Mouse (Mus musculus) lung, embryonic 14.5 days (tissue): ENCODE results near the gene Lctl. TPM values are rescaled to one million over a fixed set of nuclear protein-coding genes. Genes with fewer than 3 reads are reported as not detected.
A peak's percentile ranks its signal among the peaks of the same experiment; 100 is the strongest.
"Not testable (repeated sequence)": the region's sequence is repeated elsewhere in the genome, so short reads cannot be mapped to it uniquely, and the experiment has no call there.

Experiments
- ATAC-seq: fragments of 200-750 bp; cut with Nextera tagmentation; 2 replicates; pipeline ENCODE4 v1.8.0; 2017; ENCODE audit warnings: mild to moderate bottlenecking, moderate TSS enrichment, moderate library complexity; ENCODE audit not compliant: insufficient read depth
- DNase-seq: peaks from one replicate; pipeline ENCODE4 v3.0.0-alpha.2; 2015
- H3K27ac ChIP-seq: fragments of 300-500 bp; sonication (generic); 2 replicates; pipeline ENCODE4 v1.5.1; 2014; ENCODE audit warnings: low read depth, mild to moderate bottlenecking, moderate library complexity
- H3K27me3 ChIP-seq: fragments of 300-500 bp; sonication (generic); 2 replicates; pipeline ENCODE4 v1.6.1; 2014; ENCODE audit warnings: low read length, control low read depth; ENCODE audit not compliant: insufficient read depth
- H3K36me3 ChIP-seq: fragments of 300-500 bp; sonication (generic); 2 replicates; pipeline ENCODE4 v1.6.1; 2014; ENCODE audit warnings: control low read depth; ENCODE audit not compliant: insufficient read depth
- H3K4me1 ChIP-seq: fragments of 300-500 bp; sonication (generic); 2 replicates; pipeline ENCODE4 v1.6.1; 2014; ENCODE audit warnings: antibody characterized with exemption, control low read depth; ENCODE audit not compliant: insufficient read depth
- H3K4me2 ChIP-seq: fragments of 300-500 bp; sonication (generic); 2 replicates; pipeline ENCODE4 v1.6.1; 2014; ENCODE audit warnings: mild to moderate bottlenecking
- H3K4me3 ChIP-seq: fragments of 300-500 bp; sonication (generic); 2 replicates; pipeline ENCODE4 v1.5.1; 2014; ENCODE audit warnings: low read depth, low read length
- H3K9ac ChIP-seq: fragments of 300-500 bp; sonication (generic); 2 replicates; pipeline ENCODE4 v1.6.1; 2014
- H3K9me3 ChIP-seq: fragments of 300-500 bp; sonication (generic); 2 replicates; pipeline ENCODE4 v1.6.1; 2016; ENCODE audit warnings: low read depth, low read length, control low read depth
- CTCF ChIP-seq: IDR thresholded peaks from 2 replicates; pipeline ENCODE4 v1.5.1; 2016; ENCODE audit warnings: antibody characterized with exemption, low read depth
- WGBS: fragments of 180-500 bp; shearing (Covaris S2); extraction: QIAGEN DNeasy Blood & Tissue Kit; methylation state at CpG from one replicate; pipeline ENCODE4 v1.1.7; 2014; 5-methylcytosine and 5-hydroxymethylcytosine counted together
- polyA plus RNA-seq: library from polyadenylated mRNA; unstranded; fragments of >200 nt; fragmentation: Nextera tagmentation; extraction: Ambion mirVana; gene quantifications from 2 replicates; pipeline ENCODE4 v1.2.1, GENCODE M21; 2014

Gene Lctl
- polyA plus RNA-seq, 1 experiment from 2014 or later, result 0.13 TPM

DNA sequence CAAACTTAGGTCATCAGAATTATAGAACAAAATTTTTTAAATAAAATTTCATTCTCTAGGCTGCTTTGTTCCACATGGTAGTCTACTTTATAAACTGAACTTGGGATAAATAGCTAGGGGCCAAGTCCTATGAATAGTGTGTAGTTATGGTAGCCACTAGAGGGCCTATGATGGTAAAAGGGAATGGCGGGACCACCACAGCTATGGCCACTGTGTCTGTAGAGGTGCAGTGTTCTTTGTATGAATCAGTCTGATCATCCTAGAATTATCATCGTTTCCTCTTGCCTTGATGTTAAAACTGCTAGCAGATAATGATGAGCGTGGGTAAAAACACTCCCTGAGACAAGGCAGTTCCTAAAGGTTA is 61.6 kb downstream of the Lctl start:
- Histone ChIP-seq H3K9ac (peak overlapping the region; percentile 65), H3K27me3 (no peaks in the 10 kb centered on the region), H3K4me2 (peak overlapping the region; percentile 65), H3K27ac (peak overlapping the region; percentile 87), H3K9me3 (no peaks in the 10 kb centered on the region), H3K36me3 (peaks cover 82% of the 10 kb centered on the region), H3K4me3 (peak overlapping the region; percentile 61), H3K4me1 (peaks cover 6% of the 10 kb centered on the region; the same call in 1 of the 2 replicates)
- WGBS, result 44% methylated on average over 3 of the region's 3 CpGs
- ATAC-seq, result peak; percentile 76
- peak; percentile 58 for TF ChIP-seq CTCF
- peak; percentile 74 for DNase-seq

DNA sequence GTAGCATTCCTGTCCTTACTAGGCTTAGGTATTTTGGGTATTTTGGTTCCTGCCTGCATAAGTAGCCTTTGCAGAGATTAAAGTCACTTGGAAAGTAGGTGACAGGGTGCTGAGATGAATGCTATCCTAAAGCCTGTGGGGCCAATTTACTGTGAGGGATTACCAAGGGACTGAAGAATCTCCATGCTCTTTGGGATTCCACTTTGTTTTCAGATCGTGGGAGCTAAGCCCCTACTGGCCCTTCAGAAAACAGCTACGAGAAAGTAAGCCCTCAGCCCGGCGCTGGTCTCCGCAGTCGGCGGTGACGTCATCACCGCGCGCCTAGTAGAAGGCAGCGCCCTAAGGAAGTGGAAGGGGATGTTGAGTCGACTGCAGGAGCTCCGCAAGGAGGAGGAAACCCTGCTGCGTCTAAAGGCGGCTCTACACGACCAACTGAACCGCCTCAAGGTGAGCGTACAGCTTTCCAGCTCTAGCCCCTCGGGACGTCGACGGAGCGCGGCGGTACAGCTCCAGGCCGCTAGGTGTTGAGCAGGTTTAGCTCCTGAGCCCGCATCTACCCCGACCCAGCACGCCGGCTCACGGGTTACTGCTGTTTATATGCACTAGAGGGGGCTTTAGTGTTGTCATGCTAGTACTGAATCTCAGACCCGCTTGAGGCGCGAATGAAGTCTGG is 62.2 kb downstream of the Lctl start, which contains the start of gene Snapc5:
Snapc5 (plus strand) TSS at position 301 of the 673 bp plus-strand sequence.
- no peaks in the 10 kb centered on the region for H3K9me3 ChIP-seq
- H3K36me3 ChIP-seq, result peaks cover 84% of the 10 kb centered on the region
- peak within 1 kb of the TSS; percentile 65 for H3K9ac ChIP-seq
- peak; percentile 94 for ATAC-seq
- peak; percentile 64 for TF ChIP-seq CTCF
- peak within 1 kb of the TSS; percentile 65 for H3K4me2 ChIP-seq
- DNase-seq, result peak; percentile 98
- H3K4me1 ChIP-seq, result peaks cover 6% of the 10 kb centered on the region; the same call in 1 of the 2 replicates
- peak within 1 kb of the TSS; percentile 87 for H3K27ac ChIP-seq
- H3K4me3 ChIP-seq, result peak within 1 kb of the TSS; percentile 61
- under 1% methylated on average over 35 of the region's 35 CpGs for WGBS
- H3K27me3 ChIP-seq, result no peaks in the 10 kb centered on the region

DNA sequence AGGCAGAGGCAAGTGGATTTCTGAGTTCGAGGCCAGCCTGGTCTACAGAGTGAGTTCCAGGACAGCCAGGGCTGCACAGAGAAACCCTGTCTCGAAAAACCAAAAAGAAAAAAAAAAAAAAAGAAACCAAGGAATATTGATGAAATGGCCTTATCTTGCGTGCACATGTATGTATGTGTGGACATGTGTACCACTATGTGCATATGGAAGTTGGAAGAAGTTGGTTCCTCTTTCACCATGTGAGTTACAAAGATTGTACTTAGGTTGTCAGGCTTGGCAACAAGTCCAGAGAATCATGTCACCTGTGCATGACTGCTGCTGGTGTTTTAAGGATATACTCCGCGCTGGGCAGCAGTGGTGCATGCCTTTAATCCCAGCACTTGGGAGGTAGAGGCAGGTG is 66.3 kb downstream of the Lctl start:
- not testable (repeated sequence) for H3K27ac ChIP-seq, DNase-seq, H3K4me2 ChIP-seq, H3K9me3 ChIP-seq, H3K4me1 ChIP-seq, H3K4me3 ChIP-seq, H3K27me3 ChIP-seq, H3K9ac ChIP-seq, ATAC-seq
- 93% methylated on average over 5 of the region's 5 CpGs for WGBS
- H3K36me3 ChIP-seq, result peaks cover 68% of the 10 kb centered on the region

DNA sequence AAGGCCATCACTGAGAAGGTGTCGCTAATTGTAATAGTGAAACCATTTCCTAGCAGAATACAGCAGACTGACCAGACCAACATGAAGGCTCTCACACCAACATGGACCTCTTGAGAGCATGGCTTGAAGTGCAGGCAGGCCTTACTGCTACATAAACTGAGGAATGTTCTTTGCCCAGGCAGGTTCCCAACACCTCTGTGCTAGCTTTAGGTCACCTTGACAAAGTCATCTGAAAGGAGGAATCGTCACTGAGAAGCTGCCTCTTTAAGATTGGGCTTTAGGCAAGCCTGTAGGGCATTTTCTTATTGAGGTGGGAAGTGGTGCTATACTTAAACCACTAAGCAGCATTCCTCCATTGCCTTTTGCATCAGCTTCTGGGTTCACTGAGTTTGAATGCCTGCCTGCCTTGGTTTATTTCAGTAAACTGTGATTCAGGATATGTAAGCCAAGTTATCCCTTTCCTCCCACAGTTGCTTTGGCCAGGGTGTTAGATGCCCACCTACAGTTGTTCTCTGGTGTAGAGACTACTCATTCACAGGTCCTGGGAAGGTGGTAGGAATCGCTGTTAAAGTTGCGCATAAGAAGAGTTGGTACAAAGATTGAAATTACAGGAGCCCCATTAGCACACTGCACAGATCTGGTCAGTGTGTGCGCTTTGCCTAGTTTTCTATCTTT is 67.4 kb downstream of the Lctl start:
- no peak overlapping the region for H3K9ac ChIP-seq
- no peak overlapping the region for H3K27ac ChIP-seq
- H3K9me3 ChIP-seq, result no peaks in the 10 kb centered on the region
- no peak overlapping the region for H3K4me2 ChIP-seq
- 90% methylated on average over 5 of the region's 5 CpGs for WGBS
- ATAC-seq (no peak), DNase-seq (no peak)
- no peaks in the 10 kb centered on the region for H3K27me3 ChIP-seq
- peaks cover 3% of the 10 kb centered on the region; the same call in 1 of the 2 replicates for H3K4me1 ChIP-seq
- no peak for TF ChIP-seq CTCF
- H3K4me3 ChIP-seq, result no peak overlapping the region
- H3K36me3 ChIP-seq, result peaks cover 70% of the 10 kb centered on the region

Other genes with a start within 250 kb of the Lctl start
- gene Smad6, start 95.1 kb upstream of the Lctl start, polyA plus RNA-seq, result 13.6 and 15.3 TPM in 2 replicates
- gene Zwilch, start 56.0 kb downstream of the Lctl start, polyA plus RNA-seq, result 31.4 and 33.6 TPM in 2 replicates
- 1,349 and 1,368 TPM in 2 replicates for gene Rpl4, start 56.2 kb downstream of the Lctl start, polyA plus RNA-seq
- 23.2 and 24.7 TPM in 2 replicates for gene Snapc5, start 62.1 kb downstream of the Lctl start, polyA plus RNA-seq
- 2.7 and 3.6 TPM in 2 replicates for gene Uchl4, start 118.1 kb downstream of the Lctl start, polyA plus RNA-seq
- 69.2 and 71.2 TPM in 2 replicates for gene Map2k1, start 136.5 kb downstream of the Lctl start, polyA plus RNA-seq
- gene Tipin, start 164.4 kb downstream of the Lctl start, polyA plus RNA-seq, result 281 and 288 TPM in 2 replicates
- 24.0 and 24.6 TPM in 2 replicates for gene Dis3l, start 224.1 kb downstream of the Lctl start, polyA plus RNA-seq